Mouse (Mus musculus) cerebellum, adult 9-11 months (tissue): ENCODE measurements around the gene Ttc30a2.
"Not testable (repeated sequence)": the region's sequence is repeated elsewhere in the genome, so short reads cannot be mapped to it uniquely, and the experiment has no call there.

ENCODE experiments used
- DNase-seq: peaks from one replicate; pipeline ENCODE4 v3.0.0; 2022

Ttc30a2 gene

GRCm38 (mm10) chr2:75980933-75981439, 3.0 kb upstream of the Ttc30a2 start:
- DNase-seq: peak; percentile 51

- DNase-seq: not testable (repeated sequence)
Observed at GRCm38 (mm10) chr2:75976070-75976469, 1.9 kb downstream of the Ttc30a2 start.

GRCm38 (mm10) chr2:75974131-75974530, 3.8 kb downstream of the Ttc30a2 start:
- no peak for DNase-seq

- peak; percentile 61 for DNase-seq
Observed at GRCm38 (mm10) chr2:75964972-75965371, 13.0 kb downstream of the Ttc30a2 start.

GRCm38 (mm10) chr2:75964512-75964911, 13.5 kb downstream of the Ttc30a2 start:
- DNase-seq: peak; percentile 52

- no peak for DNase-seq
Observed at GRCm38 (mm10) chr2:75964051-75964450, 13.9 kb downstream of the Ttc30a2 start.

- DNase-seq: no peak
Observed at GRCm38 (mm10) chr2:75963211-75963840, 14.6 kb downstream of the Ttc30a2 start.

- DNase-seq: no peak
Observed at GRCm38 (mm10) chr2:75960366-75961330, 17.3 kb downstream of the Ttc30a2 start.

GRCm38 (mm10) chr2:75959850-75960365, 18.1 kb downstream of the Ttc30a2 start:
- DNase-seq: peak; percentile 34

GRCm38 (mm10) chr2:75959183-75959849, 18.7 kb downstream of the Ttc30a2 start:
- no peak for DNase-seq

- no peak for DNase-seq
Observed at GRCm38 (mm10) chr2:75955709-75956108, 22.3 kb downstream of the Ttc30a2 start.

GRCm38 (mm10) chr2:75953320-75953719, 24.6 kb downstream of the Ttc30a2 start:
- DNase-seq: no peak

GRCm38 (mm10) chr2:75950685-75951084, 27.3 kb downstream of the Ttc30a2 start:
- no peak for DNase-seq

GRCm38 (mm10) chr2:75938117-75939063, 39.6 kb downstream of the Ttc30a2 start, which contains the start of gene Ttc30b:
Gene Ttc30b (minus strand): TSS chr2:75938585.
- DNase-seq: peak; percentile 84

GRCm38 (mm10) chr2:75937520-75938116, 40.4 kb downstream of the Ttc30a2 start:
- DNase-seq: peak; percentile 68

GRCm38 (mm10) chr2:75936685-75937084, 41.3 kb downstream of the Ttc30a2 start:
- DNase-seq: not testable (repeated sequence)

- no peak for DNase-seq
Observed at GRCm38 (mm10) chr2:75933541-75933940, 44.4 kb downstream of the Ttc30a2 start.

GRCm38 (mm10) chr2:75930941-75931340, 47.0 kb downstream of the Ttc30a2 start:
- no peak for DNase-seq

- DNase-seq: no peak
Observed at GRCm38 (mm10) chr2:75929786-75930444, 48.1 kb downstream of the Ttc30a2 start.

- peak; percentile 69 for DNase-seq
Observed at GRCm38 (mm10) chr2:75929141-75929540, 48.8 kb downstream of the Ttc30a2 start.

GRCm38 (mm10) chr2:75928011-75928410, 50.0 kb downstream of the Ttc30a2 start:
- DNase-seq: no peak
